Mouse (Mus musculus) G1E-ER4 (cell line): ENCODE results near the gene Pcsk4. TPM values are rescaled to one million over a fixed set of nuclear protein-coding genes. Genes with fewer than 3 reads are reported as not detected.

Experiments
- GATA1 ChIP-seq: IDR thresholded peaks from one replicate; pipeline ENCODE4 v1.8.0; 2012; ENCODE audit warnings: low read length, inconsistent platforms
- polyA plus RNA-seq: library from polyadenylated mRNA; stranded (reverse); fragments of >175 nt; gene quantifications from 2 replicates; pipeline ENCODE4 v1.2.3, GENCODE M21; 2012

The Pcsk4 gene
- polyA plus RNA-seq, 1 experiment = 4.3 TPM

GRCm38 (mm10) chr10:80316359-80316781 is 12.9 kb downstream of the Pcsk4 start:
- no peak for TF ChIP-seq GATA1

- TF ChIP-seq GATA1 = no peak
Observed at GRCm38 (mm10) chr10:80315315-80315714, 14.0 kb downstream of the Pcsk4 start.

- TF ChIP-seq GATA1 = no peak
Observed at GRCm38 (mm10) chr10:80314494-80315001, 14.8 kb downstream of the Pcsk4 start.

- no peak for TF ChIP-seq GATA1
Observed at GRCm38 (mm10) chr10:80313627-80314201, 15.6 kb downstream of the Pcsk4 start.

GRCm38 (mm10) chr10:80312586-80313504 is 16.5 kb downstream of the Pcsk4 start:
- TF ChIP-seq GATA1 = no peak

GRCm38 (mm10) chr10:80311560-80311959 is 17.7 kb downstream of the Pcsk4 start:
- TF ChIP-seq GATA1 = no peak

GRCm38 (mm10) chr10:80304862-80305261 is 24.4 kb downstream of the Pcsk4 start:
- no peak for TF ChIP-seq GATA1

- TF ChIP-seq GATA1 = no peak
Observed at GRCm38 (mm10) chr10:80304458-80304857, 24.8 kb downstream of the Pcsk4 start.

GRCm38 (mm10) chr10:80302471-80302881 is 26.8 kb downstream of the Pcsk4 start:
- no peak for TF ChIP-seq GATA1

GRCm38 (mm10) chr10:80302082-80302355 is 27.3 kb downstream of the Pcsk4 start:
- no peak for TF ChIP-seq GATA1

GRCm38 (mm10) chr10:80301256-80302081 is 27.8 kb downstream of the Pcsk4 start:
- no peak for TF ChIP-seq GATA1

GRCm38 (mm10) chr10:80300672-80301181 is 28.6 kb downstream of the Pcsk4 start:
- TF ChIP-seq GATA1 = no peak

- no peak for TF ChIP-seq GATA1
Observed at GRCm38 (mm10) chr10:80299824-80300223, 29.5 kb downstream of the Pcsk4 start.

GRCm38 (mm10) chr10:80299301-80299700 is 30.0 kb downstream of the Pcsk4 start:
- no peak for TF ChIP-seq GATA1

GRCm38 (mm10) chr10:80298571-80299281 is 30.6 kb downstream of the Pcsk4 start:
- no peak for TF ChIP-seq GATA1
